Mouse (Mus musculus): ENCODE results near the gene Fam217b.

Fam217b gene

DNA sequence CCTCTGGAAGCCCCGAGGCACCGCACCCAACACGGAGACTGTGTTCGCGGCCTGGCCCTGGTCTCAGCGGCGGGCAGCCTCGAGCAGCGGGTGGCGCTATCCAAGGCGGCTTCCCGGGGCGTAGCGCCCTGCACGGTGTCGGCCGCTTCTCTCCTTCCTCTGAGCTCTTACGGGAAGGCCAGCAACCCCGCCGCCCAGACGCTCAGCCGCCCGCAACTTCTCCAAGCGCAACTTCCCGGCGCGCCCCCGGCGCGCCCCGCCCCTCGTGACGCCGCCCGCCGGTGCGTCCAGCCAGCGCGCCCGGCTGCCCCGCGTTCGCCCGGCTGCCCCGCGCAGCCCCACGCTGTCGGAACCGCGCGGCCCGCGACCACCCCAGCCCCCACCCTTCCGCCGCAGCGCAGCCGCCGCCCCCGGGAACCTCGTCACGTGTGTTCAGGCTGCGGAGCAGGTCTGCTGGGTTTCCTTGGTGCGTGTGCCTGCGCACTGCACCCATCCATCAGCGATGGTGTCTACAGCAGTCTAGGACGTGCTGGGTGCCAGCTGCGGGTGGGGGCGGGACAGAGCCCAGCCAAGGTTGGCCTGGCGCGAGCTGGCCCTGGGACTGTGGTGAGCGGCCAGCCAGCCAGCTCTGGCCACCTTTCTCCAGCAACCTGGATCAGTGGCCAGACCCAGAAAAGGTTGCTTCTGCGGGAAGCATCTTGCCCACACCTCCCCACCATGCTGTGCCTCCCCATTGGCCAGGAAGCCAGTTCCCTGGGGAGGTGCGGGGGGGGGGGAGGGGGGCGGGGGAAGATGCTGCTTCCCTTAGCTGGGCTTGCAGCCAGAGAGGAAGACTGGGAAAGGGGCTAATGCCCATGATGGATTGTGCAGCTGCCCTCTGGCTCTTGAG, at the start of gene Fam217b, which contains the start of gene Ppp1r3d:
Gene Fam217b (plus strand): TSS at position 264 of the 889 bp plus-strand sequence.
Gene Ppp1r3d (minus strand): TSS at position 212 of the 889 bp plus-strand sequence.
- DNase-seq (ENCODE audit: low read depth) = no peak

- no peak for DNase-seq (ENCODE audit: low read depth)
Observed at GRCm38 (mm10) chr2:178407053-178407815, 7.1 kb upstream of the Fam217b start, which contains the start of gene Sycp2. Gene Sycp2 (minus strand): TSS chr2:178407685.

DNA sequence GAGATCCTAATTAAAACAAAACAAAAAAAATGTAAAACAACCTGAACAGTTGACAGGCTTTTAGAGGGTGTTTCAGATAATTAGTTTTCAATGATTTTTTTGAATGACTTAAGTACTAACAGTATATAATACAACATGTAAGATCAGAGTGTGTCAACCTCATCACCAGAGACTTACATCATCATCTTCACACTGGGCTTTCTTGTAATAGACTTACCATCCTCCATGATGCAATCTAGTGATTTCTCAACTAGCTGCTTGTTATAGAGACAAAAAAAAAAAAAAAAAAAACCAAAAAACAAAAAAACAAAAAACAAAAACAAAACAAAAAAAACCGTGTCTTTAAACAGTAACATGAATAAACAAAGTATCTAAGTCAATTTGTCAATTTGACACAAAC, 5.3 kb upstream of the Fam217b start:
- no peak for DNase-seq (ENCODE audit: low read depth)

GRCm38 (mm10) chr2:178410286-178410685, 4.0 kb upstream of the Fam217b start:
- DNase-seq (ENCODE audit: low read depth) = no peak

GRCm38 (mm10) chr2:178412598-178412997, 1.7 kb upstream of the Fam217b start:
- peak; percentile 49 for DNase-seq (ENCODE audit: low read depth)

- DNase-seq (ENCODE audit: low read depth) = no peak
Observed at GRCm38 (mm10) chr2:178413081-178413480, 1.2 kb upstream of the Fam217b start.

GRCm38 (mm10) chr2:178413481-178414260, 653 bp upstream of the Fam217b start:
- DNase-seq (ENCODE audit: low read depth) = no peak

DNA sequence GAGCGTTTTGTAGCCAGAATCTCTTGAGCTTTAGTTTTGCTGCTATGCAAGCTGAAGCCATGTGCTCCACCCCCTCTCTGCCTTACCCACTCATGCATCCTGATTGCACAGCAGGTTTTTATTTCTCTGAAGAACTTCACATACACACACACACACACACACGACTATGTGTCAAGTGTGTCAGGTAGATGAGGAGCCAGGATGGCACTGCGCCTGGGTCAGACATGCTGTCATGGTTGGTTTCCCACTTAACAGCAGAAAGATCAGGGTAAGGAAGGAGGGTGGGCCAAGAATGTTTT, 775 bp downstream of the Fam217b start:
- DNase-seq (ENCODE audit: low read depth) = no peak

GRCm38 (mm10) chr2:178416427-178416826, 2.1 kb downstream of the Fam217b start:
- no peak for DNase-seq (ENCODE audit: low read depth)

- DNase-seq (ENCODE audit: low read depth) = no peak
Observed at GRCm38 (mm10) chr2:178416970-178417369, 2.6 kb downstream of the Fam217b start.

- DNase-seq (ENCODE audit: low read depth) = no peak
Observed at GRCm38 (mm10) chr2:178420576-178420975, 6.3 kb downstream of the Fam217b start.

GRCm38 (mm10) chr2:178421603-178422002, 7.3 kb downstream of the Fam217b start:
- DNase-seq (ENCODE audit: low read depth) = no peak

GRCm38 (mm10) chr2:178422186-178422585, 7.9 kb downstream of the Fam217b start:
- DNase-seq (ENCODE audit: low read depth) = no peak

DNA sequence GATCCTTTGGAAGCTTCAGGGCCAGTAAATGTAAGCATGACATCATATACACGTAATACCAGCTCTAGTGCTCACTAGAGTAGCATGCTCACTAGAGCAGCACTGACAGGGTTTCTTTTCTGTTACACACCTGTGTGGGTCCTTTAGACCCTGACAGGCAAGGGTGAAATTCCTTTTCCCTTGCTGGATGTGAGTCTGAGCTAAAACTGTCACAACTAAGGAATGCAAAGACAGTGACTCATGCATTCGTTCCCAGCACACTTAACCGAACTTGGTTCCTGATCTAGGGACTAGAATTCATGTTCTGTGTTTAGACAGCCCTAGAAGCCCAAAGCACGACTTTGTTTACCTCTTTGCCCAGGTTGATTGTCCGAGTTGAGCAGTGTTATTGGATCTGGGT, 8.9 kb downstream of the Fam217b start:
- DNase-seq (ENCODE audit: low read depth) = no peak

- DNase-seq (ENCODE audit: low read depth) = no peak
Observed at GRCm38 (mm10) chr2:178426229-178426628, 11.9 kb downstream of the Fam217b start.

- no peak for DNase-seq (ENCODE audit: low read depth)
Observed at GRCm38 (mm10) chr2:178427181-178427580, 12.9 kb downstream of the Fam217b start.

- DNase-seq (ENCODE audit: low read depth) = no peak
Observed at GRCm38 (mm10) chr2:178428183-178428582, 13.9 kb downstream of the Fam217b start.

DNA sequence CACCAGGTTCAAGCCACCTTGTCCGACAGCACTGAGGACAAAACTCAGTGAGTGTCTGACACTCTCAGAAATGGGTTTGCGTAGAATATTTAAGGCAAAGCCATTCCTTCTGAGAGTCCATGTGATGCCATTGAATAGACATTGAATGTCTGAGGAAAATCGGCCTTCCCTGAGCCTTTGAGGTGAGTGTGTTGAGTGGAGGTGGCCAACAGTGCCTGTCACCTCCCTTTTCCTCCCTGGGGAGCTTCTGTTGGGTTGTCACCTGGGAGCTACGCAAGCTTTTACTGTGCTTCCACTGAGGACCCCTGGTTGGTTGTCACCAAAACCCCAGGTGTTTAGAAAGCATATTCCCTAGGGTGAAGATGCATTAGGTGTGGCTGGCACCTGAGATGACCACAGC, 14.4 kb downstream of the Fam217b start:
- DNase-seq (ENCODE audit: low read depth) = no peak

GRCm38 (mm10) chr2:178429426-178429825, 15.1 kb downstream of the Fam217b start:
- no peak for DNase-seq (ENCODE audit: low read depth)

DNA sequence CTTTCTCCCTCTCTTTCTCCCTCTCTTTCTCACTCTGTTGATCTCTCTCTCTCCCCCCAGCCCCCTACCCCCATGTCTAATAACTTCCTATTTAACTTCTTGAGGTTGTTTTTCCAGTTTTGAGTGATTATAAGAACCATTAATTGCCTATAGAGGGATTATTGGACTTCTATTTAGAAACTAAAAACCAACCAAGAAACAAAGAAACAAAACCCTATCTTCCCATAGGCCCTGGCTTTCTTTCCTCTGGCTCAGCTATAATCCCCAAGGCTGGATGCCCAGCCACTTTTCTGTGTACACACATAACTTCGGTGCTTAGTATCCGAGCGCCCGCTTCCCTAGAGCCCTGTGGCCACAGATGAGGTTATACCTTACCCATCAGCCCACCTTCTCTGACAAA, 15.9 kb downstream of the Fam217b start, which contains the start of gene Cdh26:
Gene Cdh26 (plus strand): TSS at position 301 of the 400 bp plus-strand sequence.
- no peak for DNase-seq (ENCODE audit: low read depth)

GRCm38 (mm10) chr2:178433495-178433894, 19.2 kb downstream of the Fam217b start:
- no peak for DNase-seq (ENCODE audit: low read depth)

DNA sequence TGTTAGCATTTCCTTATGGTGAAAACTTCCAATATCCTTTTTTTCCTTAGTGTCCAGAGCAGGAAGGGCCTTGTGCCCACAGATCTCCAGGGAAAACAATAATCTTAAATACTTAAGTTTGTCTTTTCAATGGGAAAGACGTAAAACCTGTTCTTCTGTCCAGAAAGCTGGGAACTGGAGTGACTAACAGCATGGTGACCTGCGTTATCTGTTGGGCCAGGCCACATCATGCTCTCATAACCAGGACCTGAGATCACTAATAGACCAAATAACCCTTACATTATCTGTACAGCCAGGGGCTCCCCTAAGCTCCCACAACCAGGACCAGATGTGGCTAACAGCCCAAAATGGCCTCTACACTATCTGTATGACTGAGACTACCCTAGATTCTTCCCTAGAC, 19.6 kb downstream of the Fam217b start:
- DNase-seq (ENCODE audit: low read depth) = no peak

Measured in fibroblast of lung, adult 2 months (primary cell).